Mouse (Mus musculus) small intestine, adult 2 months (tissue): Measurements from ENCODE around the gene Pds5b.

Experiments used
- CTCF ChIP-seq: fragments of 200-500 bp; IDR thresholded peaks from 2 replicates; pipeline ENCODE4 v1.5.1; 2012; ENCODE audit warnings: low read depth, mild to moderate bottlenecking, control low read depth, inconsistent platforms, low read length, moderate library complexity, mixed read lengths; ENCODE audit not compliant: insufficient replicate concordance, insufficient read length; ENCODE audit errors: extremely low read depth
- POLR2A ChIP-seq: fragments of 200-500 bp; IDR thresholded peaks from 2 replicates; pipeline ENCODE4 v1.6.1; 2012; ENCODE audit warnings: low read depth, mild to moderate bottlenecking, control low read depth, inconsistent platforms, low read length, moderate library complexity

DNA sequence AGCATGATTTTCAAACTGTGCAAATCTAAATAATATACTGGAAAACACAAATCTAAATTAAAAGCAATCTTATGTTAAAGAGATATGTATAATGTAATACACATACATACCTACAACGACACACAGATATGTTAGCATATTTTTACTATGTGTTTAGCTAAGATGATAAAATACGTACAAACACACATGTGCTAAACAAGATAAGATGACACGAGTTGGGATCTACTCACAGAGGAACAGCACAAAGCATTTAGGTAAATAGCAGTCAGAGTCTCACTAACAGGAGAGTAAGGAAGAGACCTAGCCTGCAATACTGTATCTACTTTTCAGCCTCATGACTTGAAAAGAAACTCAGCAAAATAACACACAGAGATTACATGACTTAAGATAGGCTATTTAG, 32.1 kb upstream of the Pds5b start:
- no peak for TF ChIP-seq CTCF
- TF ChIP-seq POLR2A, result no peak
